ENCODE assay signal across 8 mouse cellular contexts in the genomic region with DNA sequence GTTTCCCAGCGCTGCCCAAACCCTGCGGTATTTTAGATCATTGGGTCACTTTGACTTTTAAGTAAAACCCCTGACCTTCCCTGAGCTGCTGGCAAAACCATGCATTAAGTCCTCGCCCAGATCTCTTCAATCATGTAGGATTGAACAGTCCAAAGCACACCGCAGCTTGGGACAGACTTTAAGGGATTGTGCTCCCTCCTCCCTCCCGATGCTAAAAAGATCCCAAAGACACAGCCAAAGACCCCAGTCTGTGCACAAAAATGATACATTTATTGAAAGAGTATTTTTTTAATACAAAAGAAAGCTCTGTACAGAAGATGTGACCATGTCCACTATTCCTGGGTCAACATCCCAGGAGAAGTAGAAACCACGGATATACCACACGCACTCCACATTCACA. TPM values are rescaled to one million over a fixed set of nuclear protein-coding genes. Genes with fewer than 3 reads are reported as not detected.
DNase-seq lines count a peak whose midpoint lies in the region; ATAC-seq and TF ChIP-seq lines count a peak whose summit lies in the region.

No protein-coding gene starts in this region.

- no peak for DNase-seq in heart, adult 2 months
- no peak for DNase-seq in heart, adult 11 months
- no peak for DNase-seq in spleen, adult 2 months (ENCODE audit: low read depth in 1 of 2, low spot score in 2 of 2)
- no peak for DNase-seq in spleen, postnatal 36 days (ENCODE audit: low spot score in 2 of 2)
- DNase-seq in liver, embryonic 11.5 days (ENCODE audit: low spot score), result no peak
- no peak for DNase-seq in stomach, postnatal 0 days (ENCODE audit: low spot score)
- DNase-seq in spleen, adult 12 weeks (ENCODE audit: low spot score), result no peak

- H3K9ac ChIP-seq in heart, adult 2 months (ENCODE audit: low read depth, low read length), result peak overlapping the region; percentile 76
- H3K9ac ChIP-seq in liver, embryonic 11.5 days (ENCODE audit: low read depth, low read length), result peak overlapping the region; percentile 44; the same call in 1 of the 2 replicates
- peak overlapping the region; percentile 58 for H3K9ac ChIP-seq in stomach, postnatal 0 days (ENCODE audit: low read length)

- intact Hi-C loops in heart, adult 2 months (cut with DNase I), result no loop called here

- TF ChIP-seq EP300 in heart, adult 2 months (IDR thresholded peaks at IDR 0.05; ENCODE audit: insufficient read depth, low read depth, low read length), result no peak
- TF ChIP-seq EP300 in stomach, postnatal 0 days (optimal IDR thresholded peaks at IDR 0.05), result no peak

- TF ChIP-seq CTCF in heart, adult 2 months (IDR thresholded peaks at IDR 0.05), result no peak
- no peak for TF ChIP-seq CTCF in spleen, adult 2 months (IDR thresholded peaks at IDR 0.05; ENCODE audit: extremely low read depth, insufficient read depth, insufficient read length, insufficient replicate concordance)
- TF ChIP-seq CTCF in stomach, postnatal 0 days (IDR thresholded peaks at IDR 0.05; ENCODE audit: low read depth), result no peak

- H3K27me3 ChIP-seq in heart, adult 2 months (ENCODE audit: control insufficient read depth, insufficient read depth, low read length), result no peaks in the 10 kb centered on the region
- no peaks in the 10 kb centered on the region for H3K27me3 ChIP-seq in spleen, adult 2 months (ENCODE audit: control insufficient read depth, insufficient read depth, low read length)
- H3K27me3 ChIP-seq in liver, embryonic 11.5 days (replicated peaks; ENCODE audit: control insufficient read depth, insufficient read depth, low read length), result peaks cover 36% of the 10 kb centered on the region
- H3K27me3 ChIP-seq in stomach, postnatal 0 days (ENCODE audit: control insufficient read depth, insufficient read depth, low read length), result no peaks in the 10 kb centered on the region

- TF ChIP-seq POLR2A in heart, adult 2 months (IDR thresholded peaks at IDR 0.05; ENCODE audit: insufficient read depth, low read depth, low read length), result no peak
- TF ChIP-seq POLR2A in spleen, adult 2 months (IDR thresholded peaks at IDR 0.05; ENCODE audit: low read depth, low read length), result no peak

- peak overlapping the region; percentile 71 for H3K27ac ChIP-seq in heart, adult 2 months
- no peak overlapping the region for H3K27ac ChIP-seq in spleen, adult 2 months (ENCODE audit: insufficient read depth, low read length)
- H3K27ac ChIP-seq in liver, embryonic 11.5 days (ENCODE audit: low read depth, low read length), result no peak overlapping the region
- H3K27ac ChIP-seq in stomach, postnatal 0 days (replicated peaks), result no peak overlapping the region

- H3K4me3 ChIP-seq in heart, adult 2 months, result peak overlapping the region; percentile 75
- H3K4me3 ChIP-seq in spleen, adult 2 months (ENCODE audit: extremely low read depth, insufficient read depth, insufficient read length), result peak overlapping the region; percentile 62; the same call in 1 of the 2 replicates
- peak overlapping the region; percentile 49 for H3K4me3 ChIP-seq in liver, embryonic 11.5 days (ENCODE audit: low read depth, low read length)
- H3K4me3 ChIP-seq in stomach, postnatal 0 days (ENCODE audit: low read depth, low read length), result peak overlapping the region; percentile 51

- H3K36me3 ChIP-seq in heart, adult 2 months (ENCODE audit: control insufficient read depth, insufficient read depth, low read length), result no peaks in the 10 kb centered on the region; the same call in 1 of the 2 replicates
- peaks cover 21% of the 10 kb centered on the region for H3K36me3 ChIP-seq in spleen, adult 2 months (ENCODE audit: control insufficient read depth, insufficient read depth, low read length)
- H3K36me3 ChIP-seq in liver, embryonic 11.5 days (ENCODE audit: control insufficient read depth, insufficient read depth, low read length), result peaks cover 25% of the 10 kb centered on the region
- peaks cover 22% of the 10 kb centered on the region for H3K36me3 ChIP-seq in stomach, postnatal 0 days (ENCODE audit: control insufficient read depth, insufficient read depth, low read length)

- no peak for ATAC-seq in liver, embryonic 11.5 days (replicated peaks; ENCODE audit: low FRiP score)
- ATAC-seq in stomach, postnatal 0 days (ENCODE audit: low FRiP score, low TSS enrichment), result no peak
- ATAC-seq in megakaryocyte progenitor cell, adult 5-6 weeks (replicated peaks; ENCODE audit: poor library complexity), result no peak

- WGBS in heart, adult 2 months, result 40% methylated on average over 7 of the region's 7 CpGs
- WGBS in spleen, adult 2 months, result 60% methylated on average over 7 of the region's 7 CpGs
- 23% methylated on average over 7 of the region's 7 CpGs for WGBS in liver, embryonic 11.5 days
- 23% methylated on average over 7 of the region's 7 CpGs for WGBS in stomach, postnatal 0 days

- H3K79me2 ChIP-seq in heart, adult 2 months (replicated peaks; ENCODE audit: control insufficient read depth, insufficient read depth, low read length), result peaks cover 2% of the 10 kb centered on the region; the same call in 1 of the 2 replicates

- peak overlapping the region; percentile 75 for H3K4me2 ChIP-seq in liver, embryonic 11.5 days
- peak overlapping the region; percentile 69 for H3K4me2 ChIP-seq in stomach, postnatal 0 days (replicated peaks; ENCODE audit: low read depth)

- peaks cover 2% of the 10 kb centered on the region; the same call in 1 of the 2 replicates for H3K4me1 ChIP-seq in heart, adult 2 months (ENCODE audit: control insufficient read depth, insufficient read depth, low read length)
- H3K4me1 ChIP-seq in spleen, adult 2 months (ENCODE audit: control insufficient read depth, insufficient read depth, insufficient read length), result no peaks in the 10 kb centered on the region; the same call in none of the 2 replicates
- H3K4me1 ChIP-seq in liver, embryonic 11.5 days (replicated peaks; ENCODE audit: control insufficient read depth, insufficient read depth, low read length), result peaks cover 20% of the 10 kb centered on the region
- no peaks in the 10 kb centered on the region for H3K4me1 ChIP-seq in stomach, postnatal 0 days (replicated peaks; ENCODE audit: control insufficient read depth, insufficient read depth)

- no peaks in the 10 kb centered on the region for H3K9me3 ChIP-seq in liver, embryonic 11.5 days (ENCODE audit: control insufficient read depth, low read length)
- no peaks in the 10 kb centered on the region for H3K9me3 ChIP-seq in stomach, postnatal 0 days (ENCODE audit: control insufficient read depth, low read length)

RNA-seq across cellular contexts. Expression of gene Cul9, which starts 0.4 kb away (rescaled TPM):
- total RNA-seq in heart, adult 2 months (2021), result 10 to 100 TPM; 21.6 to 21.9 TPM
- polyA plus RNA-seq in heart, adult 2 months (2012; rRNA removed), result 20.1 and 22.7 TPM in 2 replicates
- 16.2 and 19.4 TPM in 2 replicates for polyA plus RNA-seq in spleen, adult 2 months (2012; rRNA removed)
- polyA plus RNA-seq in liver, embryonic 11.5 days (2014; fragmentation: Nextera tagmentation; extraction: Ambion mirVana), result 1.1 and 1.2 TPM in 2 replicates
- 1.9 and 2.6 TPM in 2 replicates for polyA plus RNA-seq in stomach, postnatal 0 days (2015; fragmentation: Nextera tagmentation; extraction: Ambion mirVana)
- 9.2 and 12.4 TPM in 2 replicates for total RNA-seq in megakaryocyte progenitor cell, adult 5-6 weeks (2015)
- total RNA-seq in megakaryocyte progenitor cell, adult 5-6 weeks (2017), result 12.4 and 12.5 TPM in 2 replicates

RNA-seq across cellular contexts. Expression of gene Srf, which starts 9.4 kb away (rescaled TPM):
- 100 to 1,000 TPM in 1 of 2 experiments, 10 to 100 TPM in 1; 91.5 to 106 TPM for total RNA-seq in heart, adult 2 months (2021)
- 223 and 227 TPM in 2 replicates for polyA plus RNA-seq in heart, adult 2 months (2012; rRNA removed)
- 146 and 226 TPM in 2 replicates for polyA plus RNA-seq in spleen, adult 2 months (2012; rRNA removed)
- polyA plus RNA-seq in liver, embryonic 11.5 days (2014; fragmentation: Nextera tagmentation; extraction: Ambion mirVana), result 5.6 and 9.2 TPM in 2 replicates
- 3.7 and 4.3 TPM in 2 replicates for polyA plus RNA-seq in stomach, postnatal 0 days (2015; fragmentation: Nextera tagmentation; extraction: Ambion mirVana)
- total RNA-seq in megakaryocyte progenitor cell, adult 5-6 weeks (2015), result 36.5 and 43.5 TPM in 2 replicates
- 40.0 and 47.5 TPM in 2 replicates for total RNA-seq in megakaryocyte progenitor cell, adult 5-6 weeks (2017)

RNA-seq across cellular contexts. Expression of gene Dnph1, which starts 50.1 kb away (rescaled TPM):
- 1 to 10 TPM; 1.8 to 1.9 TPM for total RNA-seq in heart, adult 2 months (2021)
- polyA plus RNA-seq in heart, adult 2 months (2012; rRNA removed), result 0.80 and 0.97 TPM in 2 replicates
- polyA plus RNA-seq in spleen, adult 2 months (2012; rRNA removed), result 2.3 and 3.6 TPM in 2 replicates
- 63.6 and 65.0 TPM in 2 replicates for polyA plus RNA-seq in liver, embryonic 11.5 days (2014; fragmentation: Nextera tagmentation; extraction: Ambion mirVana)
- polyA plus RNA-seq in stomach, postnatal 0 days (2015; fragmentation: Nextera tagmentation; extraction: Ambion mirVana), result 23.8 and 24.7 TPM in 2 replicates
- total RNA-seq in megakaryocyte progenitor cell, adult 5-6 weeks (2015), result 41.5 and 45.7 TPM in 2 replicates
- total RNA-seq in megakaryocyte progenitor cell, adult 5-6 weeks (2017), result 20.2 and 26.3 TPM in 2 replicates

RNA-seq across cellular contexts. Expression of gene Ttbk1, which starts 59.1 kb away (rescaled TPM):
- under 1 TPM; 0.16 to 0.23 TPM for total RNA-seq in heart, adult 2 months (2021)
- polyA plus RNA-seq in heart, adult 2 months (2012; rRNA removed), result 0.21 and 0.23 TPM in 2 replicates
- 0.82 and 0.89 TPM in 2 replicates for polyA plus RNA-seq in spleen, adult 2 months (2012; rRNA removed)
- 0.03 and 0.07 TPM in 2 replicates for polyA plus RNA-seq in liver, embryonic 11.5 days (2014; fragmentation: Nextera tagmentation; extraction: Ambion mirVana)
- 0.13 and 0.15 TPM in 2 replicates for polyA plus RNA-seq in stomach, postnatal 0 days (2015; fragmentation: Nextera tagmentation; extraction: Ambion mirVana)
- 0.02 TPM in 1 of 2 replicates, not detected in the other for total RNA-seq in megakaryocyte progenitor cell, adult 5-6 weeks (2015)
- 0.14 TPM in 1 of 2 replicates, not detected in the other for total RNA-seq in megakaryocyte progenitor cell, adult 5-6 weeks (2017)

Comparison
In these comparisons a context has a peak if more than half of its experiments do, and no peak if none do; other contexts are left out.
1. RNA of gene Srf, which starts 9.4 kb away (polyA plus RNA-seq): 223 to 227 TPM in heart, adult 2 months and 146 to 226 TPM in spleen, adult 2 months; 5.6 to 9.2 TPM in liver, embryonic 11.5 days and 3.7 to 4.3 TPM in stomach, postnatal 0 days; every median in the first group is over 10 times any median in the second.
2. Peak in every context shown above with its lines, with median percentiles within 50 percentile points of each other: H3K4me3 ChIP-seq and H3K9ac ChIP-seq.